Mouse (Mus musculus): Measurements from ENCODE around the gene Cracr2a. TPM values are rescaled to one million over a fixed set of nuclear protein-coding genes. Genes with fewer than 3 reads are reported as not detected.

Gene Cracr2a
- polyA plus RNA-seq, 1 experiment from 2014 or later, result 1.6 TPM

GRCm38 (mm10) chr6:127723126-127723525 is 162.0 kb downstream of the Cracr2a start:
- Histone ChIP-seq H3K9ac (no peak overlapping the region), H3K9me3 (replicated peaks) (no peaks in the 10 kb centered on the region), H3K4me2 (replicated peaks) (0 out of 2 replicates have a peak overlapping the region, but pooled peaks have one; percentile 1), H3K27ac (peak overlapping the region; percentile 71), H3K4me1 (peaks cover 34% of the 10 kb centered on the region), H3K27me3 (no peaks in the 10 kb centered on the region), H3K4me3 (no peak overlapping the region), H3K36me3 (peaks cover 7% of the 10 kb centered on the region; the same call in 1 of the 2 replicates)
- WGBS, result 36% methylated on average over 8 of the region's 8 CpGs
- ATAC-seq (ENCODE audit: low FRiP score), result no peak

Other genes with a start within 250 kb of the Cracr2a start
- 58.8 and 64.7 TPM in 2 replicates for gene Parp11, start 114.5 kb upstream of the Cracr2a start, polyA plus RNA-seq (2016; fragmentation: Nextera tagmentation; extraction: Ambion mirVana)
- gene Prmt8, start 208.1 kb downstream of the Cracr2a start, polyA plus RNA-seq (2016; fragmentation: Nextera tagmentation; extraction: Ambion mirVana), result 38.0 and 39.9 TPM in 2 replicates

Measured in hindbrain, embryonic 12.5 days (tissue).